Mouse (Mus musculus): Measurements from ENCODE around the gene Mrpl27.
"Not testable (repeated sequence)": the region's sequence is repeated elsewhere in the genome, so short reads cannot be mapped to it uniquely, and the experiment has no call there.

GRCm38 (mm10) chr11:94651241-94651640 lies 2.3 kb upstream of the Mrpl27 start:
- not testable (repeated sequence) for TF ChIP-seq GATA1, TAL1 (IDR thresholded peaks at IDR 0.05; ENCODE audit: low read length)

Data from erythroblast, embryonic 14.5 days (primary cell).